Mouse (Mus musculus) stomach, embryonic 14.5 days (tissue): ENCODE measurements around the gene Ptpn11. TPM values are rescaled to one million over a fixed set of nuclear protein-coding genes. Genes with fewer than 3 reads are reported as not detected.
"Not testable (repeated sequence)": the region's sequence is repeated elsewhere in the genome, so short reads cannot be mapped to it uniquely, and the experiment has no call there.

Source experiments
- ATAC-seq: fragments of 200-750 bp; cut with Nextera tagmentation; 2 replicates; pipeline ENCODE4 v1.8.0; 2017; ENCODE audit warnings: low read depth, moderate TSS enrichment; ENCODE audit not compliant: insufficient number of reproducible peaks, insufficient read depth, low FRiP score
- H3K27ac ChIP-seq: fragments of 300-500 bp; sonication (generic); 2 replicates; pipeline ENCODE4 v1.5.1; 2014; ENCODE audit warnings: mild to moderate bottlenecking, low read length, moderate library complexity, mixed read lengths
- H3K27me3 ChIP-seq: fragments of 300-500 bp; sonication (generic); 2 replicates; pipeline ENCODE4 v1.6.1; 2014; ENCODE audit warnings: low read length, control low read depth, mixed read lengths; ENCODE audit not compliant: control insufficient read depth, insufficient read depth
- H3K36me3 ChIP-seq: fragments of 300-500 bp; sonication (generic); 2 replicates; pipeline ENCODE4 v1.6.1; 2014; ENCODE audit warnings: mild to moderate bottlenecking, control low read depth, low read length, moderate library complexity, mixed read lengths; ENCODE audit not compliant: control insufficient read depth, insufficient read depth
- H3K4me1 ChIP-seq: fragments of 300-500 bp; sonication (generic); 2 replicates; pipeline ENCODE4 v1.6.1; 2014; ENCODE audit warnings: low read length, control low read depth, mixed read lengths; ENCODE audit not compliant: control insufficient read depth, insufficient read depth
- H3K4me2 ChIP-seq: fragments of 300-500 bp; sonication (generic); replicated peaks from 2 replicates; pipeline ENCODE4 v1.6.1; 2014; ENCODE audit warnings: low read depth, low read length, control low read depth
- H3K4me3 ChIP-seq: fragments of 300-500 bp; sonication (generic); 2 replicates; pipeline ENCODE4 v1.5.1; 2014; ENCODE audit warnings: low read depth, low read length, control low read depth
- H3K9ac ChIP-seq: fragments of 300-500 bp; sonication (generic); replicated peaks from 2 replicates; pipeline ENCODE4 v1.6.1; 2014; ENCODE audit warnings: low read depth, mild to moderate bottlenecking, control low read depth, low read length, moderate library complexity, mixed read lengths
- H3K9me3 ChIP-seq: fragments of 300-500 bp; sonication (generic); 2 replicates; pipeline ENCODE4 v1.6.1; 2016; ENCODE audit warnings: low read depth, low read length, control low read depth; ENCODE audit not compliant: control insufficient read depth
- WGBS: fragments of 180-500 bp; shearing (Covaris S2); extraction: QIAGEN DNeasy Blood & Tissue Kit; methylation state at CpG from one replicate; pipeline ENCODE4 v1.1.7; 2014; 5-methylcytosine and 5-hydroxymethylcytosine counted together
- polyA plus RNA-seq: library from polyadenylated mRNA; unstranded; fragments of >200 nt; fragmentation: Nextera tagmentation; extraction: Ambion mirVana; gene quantifications from 2 replicates; pipeline ENCODE4 v1.2.1, GENCODE M21; 2014

Gene Ptpn11
- polyA plus RNA-seq, 1 experiment from 2014 or later, result 28.3 TPM

GRCm38 (mm10) chr5:121219190-121219589 is 28.0 kb upstream of the Ptpn11 start:
- Histone ChIP-seq H3K4me2 (no peak overlapping the region), H3K27me3 (no peaks in the 10 kb centered on the region), H3K9ac (no peak overlapping the region), H3K4me1 (peaks cover 6% of the 10 kb centered on the region), H3K4me3 (no peak overlapping the region), H3K9me3 (no peaks in the 10 kb centered on the region), H3K27ac (no peak overlapping the region), H3K36me3 (no peaks in the 10 kb centered on the region)
- WGBS, result 97% methylated on average over 1 of the region's 1 CpGs
- ATAC-seq, result no peak

GRCm38 (mm10) chr5:121217313-121217634 is 26.1 kb upstream of the Ptpn11 start:
- no peak overlapping the region for H3K4me3 ChIP-seq

GRCm38 (mm10) chr5:121216584-121217312 is 25.6 kb upstream of the Ptpn11 start:
- not testable (repeated sequence) for H3K9me3 ChIP-seq, H3K27ac ChIP-seq, H3K4me1 ChIP-seq, ATAC-seq, H3K4me3 ChIP-seq, H3K9ac ChIP-seq, H3K27me3 ChIP-seq, H3K4me2 ChIP-seq
- 92% methylated on average over 9 of the region's 9 CpGs for WGBS
- H3K36me3 ChIP-seq, result peaks cover 11% of the 10 kb centered on the region

More at GRCm38 (mm10) chr5:121217313-121217634, 26.1 kb upstream of the Ptpn11 start:
- Histone ChIP-seq H3K27ac (no peak overlapping the region), H3K36me3 (peaks cover 6% of the 10 kb centered on the region), H3K27me3 (no peaks in the 10 kb centered on the region), H3K4me1 (peaks cover 6% of the 10 kb centered on the region), H3K9me3 (no peaks in the 10 kb centered on the region), H3K4me2 (no peak overlapping the region), H3K9ac (no peak overlapping the region)
- WGBS, result 92% methylated on average over 2 of the region's 2 CpGs
- no peak for ATAC-seq

GRCm38 (mm10) chr5:121216126-121216446 is 24.9 kb upstream of the Ptpn11 start:
- no peaks in the 10 kb centered on the region for H3K4me1 ChIP-seq
- no peak overlapping the region for H3K27ac ChIP-seq
- H3K4me2 ChIP-seq, result no peak overlapping the region
- no peak overlapping the region for H3K9ac ChIP-seq
- H3K27me3 ChIP-seq, result no peaks in the 10 kb centered on the region
- H3K36me3 ChIP-seq, result peaks cover 16% of the 10 kb centered on the region
- H3K9me3 ChIP-seq, result no peaks in the 10 kb centered on the region
- peak; percentile 19; the same call in 1 of the 2 replicates for ATAC-seq
- 80% methylated on average over 12 of the region's 12 CpGs for WGBS
- no peak overlapping the region for H3K4me3 ChIP-seq

GRCm38 (mm10) chr5:121215380-121216125 is 24.4 kb upstream of the Ptpn11 start:
- Histone ChIP-seq H3K9me3 (no peaks in the 10 kb centered on the region), H3K9ac (no peak overlapping the region), H3K4me3 (no peak overlapping the region), H3K4me1 (no peaks in the 10 kb centered on the region), H3K27ac (no peak overlapping the region), H3K27me3 (no peaks in the 10 kb centered on the region), H3K4me2 (no peak overlapping the region), H3K36me3 (peaks cover 21% of the 10 kb centered on the region)
- 49% methylated on average over 13 of the region's 13 CpGs for WGBS
- no peak for ATAC-seq

- H3K9ac ChIP-seq, result no peak overlapping the region
- 51% methylated on average over 7 of the region's 7 CpGs for WGBS
- no peak overlapping the region for H3K27ac ChIP-seq
- no peak for ATAC-seq
- H3K27me3 ChIP-seq, result no peaks in the 10 kb centered on the region
- no peak overlapping the region for H3K4me3 ChIP-seq
- peaks cover 29% of the 10 kb centered on the region for H3K36me3 ChIP-seq
- H3K4me1 ChIP-seq, result no peaks in the 10 kb centered on the region
- no peak overlapping the region for H3K4me2 ChIP-seq
- H3K9me3 ChIP-seq, result no peaks in the 10 kb centered on the region
Measured at GRCm38 (mm10) chr5:121214707-121215106, 23.5 kb upstream of the Ptpn11 start.

GRCm38 (mm10) chr5:121212108-121212507 is 20.9 kb upstream of the Ptpn11 start:
- Histone ChIP-seq H3K9ac (no peak overlapping the region), H3K27ac (no peak overlapping the region), H3K4me2 (no peak overlapping the region), H3K4me3 (no peak overlapping the region), H3K4me1 (no peaks in the 10 kb centered on the region; the same call in 1 of the 2 replicates), H3K9me3 (no peaks in the 10 kb centered on the region), H3K27me3 (no peaks in the 10 kb centered on the region), H3K36me3 (peaks cover 54% of the 10 kb centered on the region)
- 90% methylated on average over 6 of the region's 6 CpGs for WGBS
- no peak for ATAC-seq

GRCm38 (mm10) chr5:121210601-121210924 is 19.4 kb upstream of the Ptpn11 start:
- Histone ChIP-seq H3K9ac (no peak overlapping the region), H3K4me2 (no peak overlapping the region), H3K9me3 (no peaks in the 10 kb centered on the region), H3K4me1 (peaks cover 6% of the 10 kb centered on the region; the same call in 1 of the 2 replicates), H3K27me3 (no peaks in the 10 kb centered on the region), H3K27ac (no peak overlapping the region), H3K4me3 (no peak overlapping the region), H3K36me3 (peaks cover 69% of the 10 kb centered on the region)
- ATAC-seq, result no peak
- WGBS, result 83% methylated on average over 1 of the region's 1 CpGs
